Mouse (Mus musculus) mouse trophoblast stem cell (cell line): ENCODE data around the gene Atp2b2.

Source experiments
- in situ Hi-C, 2 experiments: fragments of 300-500 bp; cut with MseI, MboI; formaldehyde crosslinking; loops; 2 replicates in 1 of 2; 3 replicates in 1 of 2; pipeline ENCODE4 v1.15.1; 2025

Gene Atp2b2

DNA sequence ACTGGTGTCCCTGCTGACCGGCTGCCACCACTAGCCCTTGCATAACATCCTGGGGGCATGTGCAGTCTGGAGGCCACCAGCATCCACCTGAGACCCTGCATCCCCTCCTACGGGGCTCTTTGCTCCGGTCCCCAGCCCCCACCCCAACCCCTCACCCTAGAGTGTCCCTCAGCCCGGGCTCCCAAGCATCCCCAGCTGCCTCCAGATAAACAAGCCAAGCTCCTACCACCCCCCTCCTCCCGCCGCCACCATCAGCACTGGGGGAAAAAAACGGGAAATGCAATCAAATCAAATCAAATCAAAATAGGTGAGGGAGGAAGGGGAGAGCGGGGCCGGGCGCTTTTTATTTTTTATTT lies 151.6 kb downstream of the Atp2b2 start:
- in situ Hi-C loops = no loop called here

- in situ Hi-C loops = no loop called here
Measured at GRCm38 (mm10) chr6:113890023-113890857, 152.2 kb downstream of the Atp2b2 start.

DNA sequence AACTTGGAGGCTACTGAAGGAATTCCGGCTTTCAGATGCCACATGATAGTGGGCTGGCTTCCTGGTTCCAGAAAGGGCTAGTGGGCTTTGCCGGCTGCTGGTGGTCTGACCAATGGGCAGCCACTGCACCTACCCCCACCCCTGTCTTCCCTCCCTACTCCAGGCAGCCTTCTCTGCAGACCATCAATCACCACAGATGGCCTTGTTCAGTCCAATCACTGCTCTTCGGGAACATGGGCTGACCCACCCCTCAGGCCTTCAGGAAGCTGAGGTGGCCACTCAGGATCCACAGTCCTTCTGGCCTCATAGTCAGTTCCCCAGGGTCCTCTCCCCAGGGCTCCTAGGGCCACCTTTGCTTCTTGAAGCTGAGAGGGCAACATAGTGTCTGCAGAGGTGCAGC lies 153.2 kb downstream of the Atp2b2 start:
- in situ Hi-C loops = no loop called here

GRCm38 (mm10) chr6:113886886-113887285 lies 155.5 kb downstream of the Atp2b2 start:
- in situ Hi-C loops = no loop called here

DNA sequence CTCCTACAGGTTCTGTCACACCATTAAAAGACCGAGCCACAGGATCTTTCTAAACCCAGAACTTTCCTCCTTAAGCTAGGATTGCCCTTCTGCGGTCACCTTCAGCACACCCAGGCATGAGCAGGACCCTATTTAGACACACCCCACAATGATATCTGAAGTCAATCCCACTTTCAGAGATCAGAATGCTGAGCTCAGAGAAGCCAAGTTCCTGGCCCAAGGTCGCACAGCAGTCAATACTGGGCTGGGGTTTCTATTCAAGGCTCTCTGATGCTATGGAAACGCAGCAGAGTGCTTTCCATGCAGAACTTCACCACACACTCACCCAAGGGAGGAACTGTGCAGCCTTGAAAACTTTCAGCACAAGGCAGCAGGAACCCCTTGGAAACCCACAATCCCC lies 157.6 kb downstream of the Atp2b2 start:
- in situ Hi-C loops = no loop called here

GRCm38 (mm10) chr6:113883225-113883624 lies 159.2 kb downstream of the Atp2b2 start:
- in situ Hi-C loops = no loop called here

GRCm38 (mm10) chr6:113882396-113882795 lies 160.0 kb downstream of the Atp2b2 start:
- in situ Hi-C loops = no loop called here

DNA sequence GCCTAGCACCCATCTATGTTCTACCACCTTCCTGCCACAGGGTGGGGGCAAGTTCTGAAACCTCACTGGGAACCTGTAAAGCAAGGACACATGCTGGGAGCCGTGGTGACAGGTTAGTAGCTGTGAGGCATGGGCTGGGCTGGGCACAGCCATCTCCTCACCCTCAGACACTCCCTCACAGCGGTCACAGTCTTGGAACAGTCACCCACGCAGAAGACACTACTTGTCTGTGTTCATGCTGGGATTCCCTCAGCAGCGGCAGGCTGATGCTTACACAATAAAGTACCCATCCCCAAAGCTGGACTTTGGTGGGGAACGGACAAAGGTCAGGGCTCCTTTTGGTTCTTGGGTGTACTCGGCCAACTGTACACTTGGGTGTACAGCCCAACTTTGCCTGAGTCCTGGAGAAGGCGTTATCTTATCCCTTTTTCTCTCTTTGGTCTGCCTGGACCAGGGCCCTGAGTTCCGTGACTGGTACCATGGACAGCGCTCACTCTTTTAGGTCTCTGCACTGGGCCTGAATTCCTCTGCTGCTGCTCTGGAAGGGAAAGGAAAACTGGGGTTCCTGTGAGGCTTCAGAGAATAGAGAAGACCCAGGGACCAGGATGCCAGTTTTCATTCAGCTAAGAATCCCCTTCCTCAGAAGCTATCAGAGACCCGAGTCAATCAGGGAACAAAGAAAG lies 160.7 kb downstream of the Atp2b2 start:
- in situ Hi-C loops = no loop called here

DNA sequence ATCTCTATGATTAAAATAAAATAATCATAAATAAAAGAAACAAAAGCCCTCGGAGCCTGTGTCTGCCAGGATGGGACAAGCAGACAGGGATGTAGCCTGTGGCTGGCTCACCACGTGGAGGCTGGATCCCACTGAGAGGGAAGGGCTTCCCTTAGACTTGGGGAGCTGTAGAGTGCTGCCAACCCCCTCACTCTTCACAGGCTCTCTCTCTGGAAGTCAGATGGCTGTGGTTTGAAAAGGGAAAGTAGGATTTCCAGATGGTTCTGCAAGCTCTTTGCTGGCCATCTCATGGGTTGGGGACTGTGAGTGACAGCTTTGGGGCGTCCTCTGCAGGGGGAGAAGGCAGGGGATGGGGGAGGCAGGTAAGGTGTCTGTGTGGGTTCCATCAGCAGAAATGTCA lies 163.0 kb downstream of the Atp2b2 start:
- in situ Hi-C loops = no loop called here

DNA sequence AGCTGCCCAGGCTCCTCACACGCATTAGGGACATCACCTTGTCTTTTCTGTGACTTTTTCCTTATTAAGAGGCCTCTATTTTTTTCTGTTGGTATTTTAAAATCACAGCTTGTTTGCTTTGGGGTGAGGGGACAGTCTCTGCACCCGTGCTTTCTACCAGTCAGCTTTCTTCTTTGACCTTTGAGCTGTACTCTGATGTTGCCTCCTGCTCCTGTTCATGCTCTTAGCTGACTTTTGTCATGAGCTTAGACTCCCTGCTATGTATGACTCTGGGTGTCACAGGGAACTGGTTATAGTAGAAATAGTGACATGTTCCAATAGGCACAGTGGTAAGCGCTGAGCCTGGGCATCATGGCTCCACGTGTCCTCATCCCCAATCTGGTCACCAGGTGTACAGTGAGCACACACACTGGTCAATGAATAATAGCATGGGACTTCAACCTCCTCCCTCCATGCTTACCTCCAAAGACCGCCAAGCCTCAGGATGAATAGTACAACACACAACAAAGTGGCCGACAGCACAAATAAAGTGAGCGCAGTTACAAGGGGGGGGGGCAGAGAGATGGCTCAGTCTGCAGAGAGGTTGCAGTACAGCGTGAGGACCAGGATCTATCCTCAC lies 163.8 kb downstream of the Atp2b2 start:
- in situ Hi-C loops = no loop called here

DNA sequence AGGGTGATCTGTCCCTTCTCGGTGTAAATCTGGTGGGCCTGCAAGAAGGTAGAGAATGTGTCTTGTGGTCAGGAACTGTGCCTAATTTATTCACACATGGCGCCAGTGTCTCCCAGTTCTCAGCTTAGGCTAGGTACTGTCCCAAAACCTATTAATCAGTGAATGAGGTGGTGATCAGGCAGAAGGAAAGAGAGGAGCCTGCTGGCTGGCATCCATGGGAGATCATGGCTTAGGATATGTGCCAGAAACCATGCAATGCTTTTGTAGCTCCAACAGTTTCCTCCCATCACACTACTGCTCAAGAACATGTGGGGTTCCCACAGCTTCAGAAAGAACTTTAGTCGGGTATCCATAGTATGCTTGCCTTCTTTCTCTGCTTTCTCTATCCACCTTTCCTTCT lies 165.8 kb downstream of the Atp2b2 start:
- in situ Hi-C loops = no loop called here

GRCm38 (mm10) chr6:113875201-113875600 lies 167.2 kb downstream of the Atp2b2 start:
- in situ Hi-C loops = no loop called here

DNA sequence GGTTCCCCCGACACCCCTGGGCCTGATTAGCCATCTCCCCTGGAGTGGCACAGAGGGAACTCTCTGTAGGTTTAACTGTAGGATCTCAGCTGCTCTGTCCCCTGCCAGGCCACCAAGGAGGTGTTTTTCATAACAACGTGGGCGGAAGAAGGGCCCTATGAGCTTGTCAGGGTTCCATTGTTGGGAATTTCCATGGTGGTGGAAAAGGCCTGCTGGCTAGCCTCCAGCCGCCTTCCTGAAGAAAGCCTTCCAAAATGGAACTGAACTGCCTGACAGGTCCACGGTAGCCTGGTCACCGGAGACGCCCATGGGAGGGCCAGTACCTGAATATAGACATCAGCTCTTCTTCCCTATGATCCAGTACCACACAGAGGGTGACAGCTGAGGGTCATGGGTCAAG lies 169.8 kb downstream of the Atp2b2 start:
- in situ Hi-C loops = no loop called here

GRCm38 (mm10) chr6:113870775-113871174 lies 171.6 kb downstream of the Atp2b2 start:
- in situ Hi-C loops = no loop called here

DNA sequence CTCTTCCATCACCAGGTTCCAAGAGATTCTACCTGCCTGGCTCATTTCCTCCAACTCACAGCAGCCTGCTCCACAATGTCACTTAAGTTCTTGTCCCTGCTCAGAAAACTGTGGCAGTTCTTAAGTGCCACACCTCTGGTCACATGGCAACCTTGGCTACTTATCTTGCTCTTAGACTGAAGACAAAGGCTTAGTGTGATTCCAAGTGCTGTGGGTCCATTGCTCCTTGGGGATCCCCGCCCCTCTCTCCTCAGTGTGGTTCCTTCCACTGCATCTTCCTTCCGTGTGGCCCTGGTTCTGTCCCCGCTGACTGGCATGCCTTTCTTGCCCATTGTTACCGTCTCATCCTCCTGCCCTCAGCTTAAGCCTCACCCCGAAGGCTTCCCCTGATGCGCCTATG lies 173.9 kb downstream of the Atp2b2 start:
- in situ Hi-C loops = no loop called here

GRCm38 (mm10) chr6:113865699-113866098 lies 176.7 kb downstream of the Atp2b2 start:
- in situ Hi-C loops = no loop called here

DNA sequence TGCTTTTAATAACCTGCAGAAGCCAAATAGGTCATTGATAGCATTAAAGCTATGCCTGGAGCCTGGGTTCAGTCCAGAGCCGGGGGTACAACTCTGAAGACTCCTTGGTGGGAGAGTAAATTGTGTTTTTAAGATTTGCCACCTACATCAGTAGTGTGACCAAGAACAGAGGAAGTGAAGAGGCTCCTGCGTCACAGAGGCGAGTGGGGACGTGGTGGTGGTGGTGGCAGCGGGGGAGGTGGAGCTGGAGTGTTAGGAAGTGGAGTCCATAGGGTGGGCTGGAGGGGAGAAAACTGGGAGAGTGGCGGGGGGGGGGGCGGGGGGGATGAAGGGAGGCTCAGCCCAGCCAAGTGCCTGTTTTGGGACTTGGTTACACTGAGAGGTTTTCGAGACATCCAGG lies 177.6 kb downstream of the Atp2b2 start:
- in situ Hi-C loops = no loop called here

- in situ Hi-C loops = no loop called here
Measured at GRCm38 (mm10) chr6:113862955-113863354, 179.5 kb downstream of the Atp2b2 start.

- in situ Hi-C loops = no loop called here
Measured at GRCm38 (mm10) chr6:113861938-113862337, 180.5 kb downstream of the Atp2b2 start.

DNA sequence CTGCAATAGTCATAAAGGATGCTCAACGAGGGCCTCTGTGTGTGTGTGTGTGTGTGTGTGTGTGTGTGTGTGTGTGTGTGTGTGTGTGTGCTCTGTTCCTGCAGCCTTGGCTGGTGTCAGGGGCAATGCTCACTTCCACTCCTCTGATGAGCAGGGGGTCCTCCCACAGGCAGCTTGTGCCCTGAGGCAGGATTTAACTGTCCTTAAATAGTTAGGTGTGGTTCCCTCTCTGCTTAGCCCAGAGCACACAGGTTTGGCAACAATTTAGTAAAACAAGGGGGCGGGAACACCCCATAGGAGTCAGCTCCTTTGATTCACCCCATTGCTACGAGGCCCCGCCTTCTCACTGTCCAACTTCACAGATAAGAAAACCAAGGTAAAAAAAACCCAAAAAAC lies 181.0 kb downstream of the Atp2b2 start:
- in situ Hi-C loops = no loop called here

DNA sequence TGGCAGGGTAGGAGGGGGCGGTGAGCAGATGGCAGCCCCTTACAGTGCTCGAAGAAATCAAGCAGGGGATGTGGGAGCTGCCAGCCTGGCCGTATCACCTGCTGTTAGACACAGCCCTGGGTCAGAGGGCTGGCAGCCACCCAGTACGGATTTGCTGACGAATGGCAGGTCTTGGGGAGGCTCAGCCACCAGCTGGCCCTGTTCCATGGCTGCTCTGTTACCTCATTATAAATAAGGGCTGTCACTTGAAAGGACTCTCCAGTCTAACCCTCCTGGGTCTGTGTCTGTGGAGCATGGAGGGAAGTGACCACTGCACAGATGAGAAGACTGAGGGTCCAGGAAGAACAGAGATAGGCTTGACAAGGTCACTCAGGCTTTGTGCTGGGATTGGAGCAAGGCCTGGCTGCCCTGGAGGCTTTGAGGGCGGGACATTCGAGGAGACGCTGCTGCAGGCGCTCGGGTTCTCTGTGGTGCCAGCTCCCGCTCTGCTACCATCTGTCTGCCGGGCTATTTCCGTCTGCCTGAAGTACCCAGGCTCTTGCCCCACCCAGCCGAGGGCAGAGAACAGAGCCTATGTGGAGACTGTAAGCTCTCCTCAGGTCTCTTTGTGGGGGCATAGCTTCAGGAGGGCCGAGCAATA lies 181.6 kb downstream of the Atp2b2 start:
- in situ Hi-C loops = no loop called here

DNA sequence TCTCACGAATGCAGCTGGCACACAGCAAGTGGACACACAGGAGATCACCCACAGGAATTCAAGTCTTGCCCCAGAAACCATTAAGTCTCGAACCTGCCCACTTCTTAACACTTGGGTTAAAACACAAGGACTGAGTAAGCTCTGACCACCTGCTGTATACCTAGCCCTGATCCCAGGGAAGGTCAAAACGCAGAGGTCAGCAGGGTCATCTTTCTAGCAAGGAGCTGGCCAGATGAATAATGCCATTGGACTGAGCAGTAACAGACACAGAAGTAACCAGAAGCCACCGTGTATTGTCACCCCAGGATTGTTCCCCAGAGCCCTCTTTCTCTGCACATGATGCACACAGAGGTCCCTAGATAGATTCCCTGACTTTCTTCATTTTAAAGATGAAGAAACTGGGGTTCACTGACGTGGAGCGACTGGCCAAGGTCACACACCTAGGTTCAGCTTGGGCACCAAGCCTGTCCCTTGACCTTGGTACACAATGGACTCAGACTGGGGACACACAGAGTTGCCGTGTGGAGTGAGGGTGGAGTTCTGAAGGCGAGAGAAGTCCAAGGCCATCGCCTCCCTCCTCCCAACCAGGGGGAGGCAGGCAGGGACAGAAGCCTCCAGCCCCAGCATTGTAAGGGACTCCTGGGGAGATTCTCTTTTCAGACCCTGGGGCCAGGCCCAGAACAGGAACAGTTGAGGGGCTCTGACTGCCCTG lies 182.2 kb downstream of the Atp2b2 start:
- in situ Hi-C loops = no loop called here
